Mouse (Mus musculus) adipocyte (in vitro differentiated cells): ENCODE measurements at regions not wholly inside any gene's neighbourhood (a gene's known extent, or its start where the extent isn't known, plus 50 kb on each side); places are given as distances from the start of the nearest gene placed in this dataset.
"Not testable (repeated sequence)": the region's sequence is repeated elsewhere in the genome, so short reads cannot be mapped to it uniquely, and the experiment has no call there.

ENCODE experiments used
- DNase-seq: peaks from one replicate; pipeline ENCODE4 v3.0.0-alpha.2; 2016; ENCODE audit warnings: low spot score

GRCm38 (mm10) chr15:34027111-34027510 is 330.6 kb downstream of the 9430069I07Rik start:
- not testable (repeated sequence) for DNase-seq

GRCm38 (mm10) chr15:34025396-34025795 is 332.3 kb downstream of the 9430069I07Rik start:
- no peak for DNase-seq

- peak; percentile 76 for DNase-seq
These were observed 335.8 kb downstream of the 9430069I07Rik start for GRCm38 (mm10) chr15:34021857-34022256.

GRCm38 (mm10) chr15:34016397-34017156 is 341.1 kb downstream of the 9430069I07Rik start:
- peak; percentile 67 for DNase-seq

GRCm38 (mm10) chr15:34008591-34008990 is 349.1 kb downstream of the 9430069I07Rik start:
- no peak for DNase-seq

- no peak for DNase-seq
These were observed 365.3 kb downstream of the 9430069I07Rik start for GRCm38 (mm10) chr15:33992383-33992782.

- peak; percentile 49 for DNase-seq
These were observed 382.6 kb downstream of the 9430069I07Rik start for GRCm38 (mm10) chr15:33975077-33975476.

- no peak for DNase-seq
These were observed 384.2 kb downstream of the 9430069I07Rik start for GRCm38 (mm10) chr15:33973466-33973865.

GRCm38 (mm10) chr15:33969409-33969808 is 388.3 kb downstream of the 9430069I07Rik start:
- no peak for DNase-seq

GRCm38 (mm10) chr15:33935013-33935664 is 422.5 kb downstream of the 9430069I07Rik start:
- peak; percentile 47 for DNase-seq

GRCm38 (mm10) chr15:33926446-33926845 is 431.2 kb downstream of the 9430069I07Rik start:
- no peak for DNase-seq

GRCm38 (mm10) chr15:33924094-33924890 is 433.4 kb downstream of the 9430069I07Rik start:
- DNase-seq, result peak; percentile 84

GRCm38 (mm10) chr15:33914891-33915290 is 442.8 kb downstream of the 9430069I07Rik start:
- no peak for DNase-seq

GRCm38 (mm10) chr15:33906727-33907479 is 450.8 kb downstream of the 9430069I07Rik start:
- no peak for DNase-seq

- DNase-seq, result no peak
These were observed 461.6 kb downstream of the 9430069I07Rik start for GRCm38 (mm10) chr15:33896076-33896475.

- DNase-seq, result no peak
These were observed 467.1 kb downstream of the 9430069I07Rik start for GRCm38 (mm10) chr15:33890606-33891005.

- no peak for DNase-seq
These were observed 468.8 kb downstream of the 9430069I07Rik start for GRCm38 (mm10) chr15:33888865-33889368.

GRCm38 (mm10) chr15:33862224-33862752 is 495.4 kb downstream of the 9430069I07Rik start:
- no peak for DNase-seq

- DNase-seq, result no peak
These were observed 532.1 kb downstream of the 9430069I07Rik start for GRCm38 (mm10) chr15:33825435-33826088.

GRCm38 (mm10) chr15:33824826-33825225 is 532.8 kb downstream of the 9430069I07Rik start:
- no peak for DNase-seq

- DNase-seq, result no peak
These were observed 576.7 kb downstream of the 9430069I07Rik start for GRCm38 (mm10) chr15:33780960-33781359.
